Mouse (Mus musculus): ENCODE data around the gene Npas3.

DNA sequence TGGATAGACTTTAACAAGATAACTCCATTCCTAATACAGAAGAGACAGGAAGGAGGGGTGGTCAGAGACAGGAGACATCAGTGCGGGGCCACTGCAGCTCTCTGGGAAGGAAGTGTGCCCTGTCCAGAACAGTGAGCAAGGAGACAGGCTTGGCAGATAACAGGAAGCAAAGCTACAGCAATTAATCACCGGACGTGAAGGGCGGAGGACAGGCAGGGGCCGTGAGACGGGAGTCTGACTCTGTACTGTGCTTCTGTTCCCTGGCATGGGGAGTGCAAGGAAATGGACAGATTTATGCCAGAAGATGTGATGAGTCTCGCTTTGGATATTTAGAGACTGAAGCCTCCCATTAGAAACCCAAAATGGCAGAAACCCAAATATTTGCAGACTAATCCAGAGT is 47.3 kb downstream of the Npas3 start:
- TF ChIP-seq POLR2A (IDR thresholded peaks at IDR 0.05; ENCODE audit: insufficient read depth, low read depth, low read length) = no peak
- TF ChIP-seq CTCF (IDR thresholded peaks at IDR 0.05; ENCODE audit: insufficient read depth, low read depth, low read length) = no peak

Measured in olfactory bulb, adult 2 months (tissue).